Mouse (Mus musculus) heart, adult 2 months (tissue): ENCODE results near the gene Cflar.

ENCODE experiments used
- CTCF ChIP-seq: fragments of 200-600 bp; IDR thresholded peaks from 2 replicates; pipeline ENCODE4 v1.8.1; 2022; ENCODE audit warnings: antibody characterized with exemption, mild to moderate bottlenecking, moderate library complexity
- EP300 ChIP-seq: fragments of 200-500 bp; IDR thresholded peaks from 2 replicates; pipeline ENCODE4 v1.6.1; 2011; ENCODE audit warnings: low read depth, low read length, control low read depth; ENCODE audit not compliant: insufficient read depth

- TF ChIP-seq EP300 (no peak), CTCF (no peak)
These were observed 36.3 kb upstream of the Cflar start for GRCm38 (mm10) chr1:58675011-58675410.
